Mouse (Mus musculus) hindbrain, embryonic 16.5 days (tissue): ENCODE measurements at regions not wholly inside any gene's neighbourhood (a gene's known extent, or its start where the extent isn't known, plus 50 kb on each side); places are given as distances from the start of the nearest gene placed in this dataset.
"Not testable (repeated sequence)": the region's sequence is repeated elsewhere in the genome, so short reads cannot be mapped to it uniquely, and the experiment has no call there.

Experiments used
- ATAC-seq: fragments of 200-750 bp; cut with Nextera tagmentation; 2 replicates; pipeline ENCODE4 v1.8.0; 2017; ENCODE audit warnings: moderate TSS enrichment, moderate library complexity
- H3K27ac ChIP-seq: fragments of 300-500 bp; sonication (generic); 2 replicates; pipeline ENCODE4 v1.5.1; 2014; ENCODE audit warnings: low read depth, mild to moderate bottlenecking, control low read depth, low read length, moderate library complexity
- H3K27me3 ChIP-seq: fragments of 300-500 bp; sonication (generic); replicated peaks from 2 replicates; pipeline ENCODE4 v1.6.1; 2014; ENCODE audit warnings: low read length; ENCODE audit not compliant: control insufficient read depth, insufficient read depth
- H3K36me3 ChIP-seq: fragments of 300-500 bp; sonication (generic); 2 replicates; pipeline ENCODE4 v1.6.1; 2014; ENCODE audit warnings: mild to moderate bottlenecking, low read length, moderate library complexity, mixed read lengths; ENCODE audit not compliant: control insufficient read depth, insufficient read depth
- H3K4me1 ChIP-seq: fragments of 300-500 bp; sonication (generic); 2 replicates; pipeline ENCODE4 v1.6.1; 2014; ENCODE audit warnings: low read depth, low read length; ENCODE audit not compliant: control insufficient read depth, insufficient read depth
- H3K4me2 ChIP-seq: fragments of 300-500 bp; sonication (generic); 2 replicates; pipeline ENCODE4 v1.6.1; 2014; ENCODE audit warnings: mild to moderate bottlenecking, low read length, control low read depth, moderate library complexity
- H3K4me3 ChIP-seq: fragments of 300-500 bp; sonication (generic); 2 replicates; pipeline ENCODE4 v1.5.1; 2014; ENCODE audit warnings: mild to moderate bottlenecking, low read length, control low read depth, moderate library complexity
- H3K9ac ChIP-seq: fragments of 300-500 bp; sonication (generic); 2 replicates; pipeline ENCODE4 v1.6.1; 2014; ENCODE audit warnings: low read depth, mild to moderate bottlenecking, control low read depth, low read length, moderate library complexity
- H3K9me3 ChIP-seq: fragments of 300-500 bp; sonication (generic); 2 replicates; pipeline ENCODE4 v1.6.1; 2014; ENCODE audit warnings: mild to moderate bottlenecking, low read length, moderate library complexity; ENCODE audit not compliant: control insufficient read depth
- WGBS: fragments of 180-500 bp; shearing (Covaris S2); extraction: QIAGEN DNeasy Blood & Tissue Kit; methylation state at CpG from one replicate; pipeline ENCODE4 v1.1.7; 2014; 5-methylcytosine and 5-hydroxymethylcytosine counted together

DNA sequence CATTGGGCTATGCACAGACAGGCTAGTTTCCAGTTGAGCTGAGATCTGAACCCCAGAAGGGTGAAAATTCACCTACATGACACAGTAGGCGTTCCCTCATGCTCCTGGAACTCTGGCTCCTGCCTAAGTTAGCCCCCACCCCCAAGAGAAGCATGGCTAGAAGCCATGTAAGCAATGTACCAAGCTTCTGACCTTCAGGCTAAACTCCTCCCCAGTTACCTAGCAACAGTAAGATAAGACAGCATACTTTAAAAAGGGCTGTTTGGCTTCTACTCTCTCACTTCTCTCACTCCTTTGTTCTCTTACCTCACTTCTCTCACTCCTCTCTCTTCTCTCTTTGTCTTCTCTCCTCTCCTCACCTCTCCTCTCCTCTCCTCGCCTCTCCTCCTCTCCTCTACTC lies 629.7 kb upstream of the Prmt6 start:
- not testable (repeated sequence) for H3K4me2 ChIP-seq, H3K9me3 ChIP-seq, H3K27ac ChIP-seq, H3K36me3 ChIP-seq, H3K9ac ChIP-seq, H3K27me3 ChIP-seq, H3K4me3 ChIP-seq, ATAC-seq, H3K4me1 ChIP-seq
- WGBS: 52% methylated on average over 2 of the region's 2 CpGs

GRCm38 (mm10) chr3:110865989-110866388 lies 615.2 kb upstream of the Prmt6 start:
- H3K4me3 ChIP-seq: no peak overlapping the region
- H3K9ac ChIP-seq: no peak overlapping the region
- no peak for ATAC-seq
- no peaks in the 10 kb centered on the region for H3K36me3 ChIP-seq
- no peaks in the 10 kb centered on the region for H3K27me3 ChIP-seq
- H3K4me1 ChIP-seq: no peaks in the 10 kb centered on the region
- H3K4me2 ChIP-seq: no peak overlapping the region
- no peaks in the 10 kb centered on the region for H3K9me3 ChIP-seq
- no peak overlapping the region for H3K27ac ChIP-seq
- WGBS: 85% methylated on average over 1 of the region's 1 CpGs

DNA sequence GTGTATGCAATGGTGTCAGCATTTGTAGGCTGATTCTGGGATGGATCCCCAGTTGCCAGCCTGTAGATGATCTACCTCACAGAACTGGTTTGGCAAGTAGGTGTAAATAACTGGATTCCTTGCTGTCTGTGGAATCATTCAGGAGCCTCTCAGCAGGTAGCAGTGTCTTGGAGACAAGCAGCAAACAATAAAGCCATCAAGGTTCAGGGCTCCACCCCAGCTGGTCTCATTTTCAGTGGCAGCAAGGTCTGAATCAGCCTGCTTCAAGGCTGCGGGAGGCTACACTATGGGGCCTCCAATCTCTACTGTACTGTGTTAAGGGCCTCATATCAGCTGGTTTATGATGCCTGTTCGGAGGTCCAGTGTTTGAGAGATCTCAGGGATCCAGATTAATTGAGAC lies 596.4 kb upstream of the Prmt6 start:
- 75% methylated on average over 2 of the region's 2 CpGs for WGBS

GRCm38 (mm10) chr3:110820709-110821401 lies 570.1 kb upstream of the Prmt6 start:
- no peaks in the 10 kb centered on the region for H3K9me3 ChIP-seq
- H3K9ac ChIP-seq: no peak overlapping the region
- no peaks in the 10 kb centered on the region for H3K27me3 ChIP-seq
- H3K4me3 ChIP-seq: no peak overlapping the region
- H3K4me1 ChIP-seq: no peaks in the 10 kb centered on the region
- H3K36me3 ChIP-seq: no peaks in the 10 kb centered on the region
- H3K4me2 ChIP-seq: no peak overlapping the region
- no peak overlapping the region for H3K27ac ChIP-seq
- 58% methylated on average over 3 of the region's 3 CpGs for WGBS
- ATAC-seq: no peak

More for the DNA sequence above, 596.4 kb upstream of the Prmt6 start:
- H3K36me3 ChIP-seq: no peaks in the 10 kb centered on the region
- ATAC-seq: no peak
- no peaks in the 10 kb centered on the region for H3K9me3 ChIP-seq
- H3K27ac ChIP-seq: no peak overlapping the region
- H3K4me1 ChIP-seq: no peaks in the 10 kb centered on the region
- no peak overlapping the region for H3K9ac ChIP-seq
- no peaks in the 10 kb centered on the region for H3K27me3 ChIP-seq
- H3K4me3 ChIP-seq: no peak overlapping the region
- H3K4me2 ChIP-seq: no peak overlapping the region

GRCm38 (mm10) chr3:110789009-110789586 lies 538.3 kb upstream of the Prmt6 start:
- peak; percentile 40; the same call in 1 of the 2 replicates for ATAC-seq
- Histone ChIP-seq H3K36me3 (no peaks in the 10 kb centered on the region), H3K9ac (no peak overlapping the region), H3K9me3 (no peaks in the 10 kb centered on the region), H3K27me3 (no peaks in the 10 kb centered on the region), H3K4me2 (no peak overlapping the region), H3K27ac (no peak overlapping the region), H3K4me3 (no peak overlapping the region), H3K4me1 (no peaks in the 10 kb centered on the region)
- WGBS: 36% methylated on average over 4 of the region's 4 CpGs

- 100% methylated on average over 1 of the region's 1 CpGs for WGBS
- Histone ChIP-seq H3K4me3 (no peak overlapping the region), H3K4me2 (no peak overlapping the region), H3K9me3 (no peaks in the 10 kb centered on the region), H3K36me3 (no peaks in the 10 kb centered on the region), H3K27ac (no peak overlapping the region), H3K9ac (no peak overlapping the region), H3K4me1 (no peaks in the 10 kb centered on the region), H3K27me3 (no peaks in the 10 kb centered on the region)
- no peak for ATAC-seq
These were observed 504.5 kb upstream of the Prmt6 start for GRCm38 (mm10) chr3:110755266-110755665.

DNA sequence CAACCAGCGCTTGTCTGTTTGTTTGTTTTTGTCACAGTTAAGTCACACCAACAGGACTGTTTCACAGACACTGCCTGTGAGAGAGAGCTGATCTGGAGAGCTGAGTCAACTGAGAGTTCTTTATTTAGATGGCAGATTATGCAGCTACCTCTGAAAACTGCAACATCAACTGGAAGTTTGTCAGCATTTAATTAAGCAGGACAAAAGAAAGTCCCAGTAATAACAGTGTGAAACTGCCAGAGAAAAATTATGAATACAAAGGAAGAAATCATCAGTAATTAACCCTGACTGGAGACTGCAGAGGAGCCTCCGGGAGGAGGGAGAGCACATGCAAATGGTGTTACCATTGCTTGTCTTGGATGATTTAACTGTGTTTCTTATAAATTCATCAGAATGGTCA lies 495.5 kb upstream of the Prmt6 start:
- no peak for ATAC-seq
- no peak overlapping the region for H3K27ac ChIP-seq
- no peaks in the 10 kb centered on the region for H3K9me3 ChIP-seq
- H3K4me1 ChIP-seq: no peaks in the 10 kb centered on the region
- H3K9ac ChIP-seq: no peak overlapping the region
- no peaks in the 10 kb centered on the region for H3K36me3 ChIP-seq
- WGBS: 32% methylated on average over 2 of the region's 2 CpGs
- H3K4me3 ChIP-seq: no peak overlapping the region
- no peak overlapping the region for H3K4me2 ChIP-seq
- no peaks in the 10 kb centered on the region for H3K27me3 ChIP-seq

GRCm38 (mm10) chr3:110700122-110700521 lies 449.3 kb upstream of the Prmt6 start:
- H3K9ac ChIP-seq: no peak overlapping the region
- H3K27ac ChIP-seq: no peak overlapping the region
- H3K9me3 ChIP-seq: no peaks in the 10 kb centered on the region
- no peaks in the 10 kb centered on the region for H3K36me3 ChIP-seq
- no peak overlapping the region for H3K4me2 ChIP-seq
- ATAC-seq: no peak
- 14% methylated on average over 4 of the region's 4 CpGs for WGBS
- no peaks in the 10 kb centered on the region for H3K27me3 ChIP-seq
- H3K4me1 ChIP-seq: no peaks in the 10 kb centered on the region
- no peak overlapping the region for H3K4me3 ChIP-seq

DNA sequence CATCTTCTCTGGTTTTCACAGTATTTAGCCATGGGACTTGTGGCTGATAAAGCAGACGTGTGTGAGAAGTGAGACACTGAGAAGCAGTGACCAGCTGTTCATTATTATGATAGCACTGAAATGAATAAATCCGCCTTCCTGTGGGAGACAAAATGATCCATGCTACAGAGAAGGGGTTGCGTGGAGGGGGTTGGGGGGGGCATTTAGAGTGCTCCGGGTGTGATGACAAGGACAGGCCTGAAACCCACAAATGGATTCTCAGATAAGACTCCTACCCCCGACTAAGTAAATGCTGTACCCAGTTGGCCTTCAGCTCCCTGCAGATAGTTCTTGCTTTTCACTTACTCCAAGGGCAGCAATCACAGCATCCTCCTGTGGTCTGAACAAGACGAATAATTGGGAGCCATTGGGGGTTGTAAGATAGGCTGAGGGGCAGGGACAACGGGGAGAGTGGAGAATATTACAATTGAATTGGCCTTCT lies 416.8 kb upstream of the Prmt6 start:
- peak; percentile 45 for ATAC-seq
- Histone ChIP-seq H3K9me3 (no peaks in the 10 kb centered on the region), H3K4me3 (no peak overlapping the region), H3K27me3 (no peaks in the 10 kb centered on the region), H3K27ac (no peak overlapping the region), H3K9ac (no peak overlapping the region), H3K4me1 (no peaks in the 10 kb centered on the region), H3K36me3 (no peaks in the 10 kb centered on the region), H3K4me2 (no peak overlapping the region)
- WGBS: 45% methylated on average over 7 of the region's 7 CpGs
